Mouse (Mus musculus) adrenal gland, adult 8-10 months (tissue): ENCODE results near the gene Llcfc1. TPM values are rescaled to one million over a fixed set of nuclear protein-coding genes. Genes with fewer than 3 reads are reported as not detected.

Source experiments
- DNase-seq: peaks from one replicate; pipeline ENCODE4 v3.0.0; 2022
- total RNA-seq, 4 experiments: library from RNA; stranded (reverse); gene quantifications; 2 replicates each; pipeline ENCODE4 v1.2.4; 2022

Llcfc1 gene
- total RNA-seq, 4 experiments from 2014 or later, result not detected

DNA sequence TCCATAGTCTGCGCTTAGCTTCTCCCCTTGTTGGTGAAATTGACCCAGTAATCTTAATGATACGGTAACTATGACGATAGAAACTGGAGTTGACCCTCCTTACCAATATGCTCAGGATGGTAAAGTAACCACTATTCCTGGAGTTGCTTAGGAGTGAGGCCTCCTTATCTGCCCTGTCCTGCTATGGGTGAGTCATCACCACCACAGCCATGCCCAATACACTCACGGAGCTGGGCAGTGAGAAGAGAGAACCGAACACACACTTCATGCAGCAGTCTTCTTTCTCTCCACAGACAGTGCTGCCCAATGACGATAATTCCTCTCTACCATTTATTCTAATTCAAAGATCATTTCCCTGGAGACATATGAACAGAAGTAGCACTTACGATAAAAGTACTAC is 22.0 kb downstream of the Llcfc1 start:
- no peak for DNase-seq

DNA sequence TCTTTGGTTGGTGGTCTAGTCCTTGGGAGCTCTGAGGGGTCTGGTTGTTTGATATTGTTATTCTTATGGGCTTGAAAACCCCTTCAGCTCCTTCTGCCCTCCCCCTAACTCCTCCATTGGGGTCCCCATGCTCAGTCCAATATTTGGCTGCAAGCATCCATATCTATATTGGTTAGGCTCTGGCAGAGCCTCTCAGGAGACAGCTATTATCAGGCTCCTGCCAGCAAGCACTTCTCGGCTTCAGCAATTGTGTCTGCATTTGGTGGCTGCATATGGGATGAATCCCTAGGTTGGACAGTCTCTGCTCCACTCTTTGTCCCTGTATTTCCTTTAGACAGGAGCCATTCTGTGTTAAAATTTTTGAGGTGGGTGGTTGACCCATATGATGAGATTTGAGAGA is 26.1 kb downstream of the Llcfc1 start:
- no peak for DNase-seq

DNA sequence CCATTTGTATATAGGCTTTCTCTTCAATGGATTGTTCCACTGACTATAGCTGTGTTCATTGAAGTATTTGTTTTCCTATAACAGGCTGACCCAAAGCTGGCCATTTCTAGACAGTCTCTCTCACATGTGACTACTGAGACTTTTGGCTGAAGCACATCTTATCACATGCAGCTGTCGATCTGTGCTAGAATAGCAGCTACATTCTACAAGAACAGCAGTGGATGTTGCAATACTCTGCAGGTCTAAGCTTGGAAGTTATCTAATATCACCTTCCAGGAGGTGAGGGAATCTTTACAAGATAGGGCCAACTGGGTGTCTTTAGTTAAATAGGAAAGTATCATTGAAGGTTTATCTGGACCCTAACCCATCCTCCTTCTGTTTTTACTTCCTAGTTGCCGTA is 37.2 kb downstream of the Llcfc1 start:
- DNase-seq, result no peak

DNA sequence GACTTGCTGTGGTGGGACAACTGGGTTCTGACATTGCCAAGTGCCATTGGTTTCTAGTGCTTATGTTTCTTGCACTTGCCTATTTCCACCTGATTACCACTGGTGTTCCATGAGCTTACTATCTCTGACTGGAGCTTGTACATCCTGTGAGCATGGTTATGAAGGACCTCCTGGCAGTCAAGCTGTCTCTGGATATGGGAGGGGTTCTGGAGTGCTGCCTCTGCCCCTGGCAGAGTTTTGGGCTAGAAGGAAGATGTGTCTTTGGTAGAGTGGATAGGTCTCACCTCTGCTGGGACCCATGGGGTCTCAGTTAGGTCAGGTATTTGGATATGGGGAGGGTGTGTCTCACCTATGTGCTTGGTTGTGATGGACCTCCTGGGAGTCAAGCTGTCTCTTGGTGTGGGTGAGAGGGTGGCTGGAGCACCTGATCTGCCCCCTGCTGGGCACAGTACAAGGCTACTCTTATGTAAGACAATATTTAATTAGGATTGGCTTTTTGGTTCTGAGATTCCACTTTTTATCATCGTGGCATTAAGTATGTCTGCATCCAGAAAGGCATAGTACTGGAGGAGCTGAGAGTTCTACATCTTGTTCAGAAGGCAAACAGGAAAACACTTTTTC is 43.9 kb downstream of the Llcfc1 start:
- no peak for DNase-seq

DNA sequence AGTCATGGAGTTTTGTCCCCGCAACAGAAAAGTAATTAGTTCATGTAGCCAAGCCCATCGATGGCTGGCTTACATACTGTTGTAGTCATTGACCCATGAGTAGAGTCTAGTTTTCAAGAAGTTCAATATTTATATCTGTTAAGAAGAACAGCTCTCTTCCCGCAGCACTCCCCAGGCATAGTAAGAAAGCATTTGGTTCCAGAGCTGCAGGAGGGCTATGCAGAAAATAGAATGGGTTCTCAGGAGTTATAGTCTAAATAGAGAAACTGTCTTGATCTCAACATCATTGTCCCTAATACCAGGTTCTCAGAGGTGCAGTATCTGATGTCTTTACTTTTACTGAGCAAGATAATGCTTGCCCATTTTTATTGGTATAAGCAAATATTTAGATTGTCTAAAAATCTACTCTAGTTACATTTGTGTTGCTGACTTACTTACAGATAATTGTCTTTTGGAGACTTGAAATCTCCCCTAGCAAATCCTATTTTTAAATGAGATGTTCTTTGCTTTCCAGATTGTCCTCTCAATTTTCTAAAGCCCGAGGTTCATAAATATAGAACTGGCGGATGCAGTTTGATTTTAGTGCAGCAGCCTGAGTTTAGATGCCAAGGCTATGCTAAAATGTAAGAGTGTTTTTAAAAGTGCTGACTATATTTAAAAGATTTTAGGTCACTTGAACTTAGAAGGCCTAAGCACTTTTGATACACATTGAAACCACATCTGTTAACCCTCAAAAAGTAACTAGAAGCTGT is 50.7 kb downstream of the Llcfc1 start:
- no peak for DNase-seq

Other genes starting within 250 kb of the Llcfc1 start
- not detected for gene Gm10334, start 238.3 kb upstream of the Llcfc1 start, total RNA-seq
- not detected for gene Prss1, start 225.5 kb upstream of the Llcfc1 start, total RNA-seq
- not detected for gene Prss2, start 162.6 kb upstream of the Llcfc1 start, total RNA-seq
- gene Ephb6, start 78.9 kb upstream of the Llcfc1 start, total RNA-seq, result 10 to 100 TPM in 2 of 4 experiments, 1 to 10 TPM in 2; 7.0 to 13.7 (median 11.0) TPM
- under 1 TPM in 1 of 4 experiments, not detected in 3; 0.11 TPM for gene Trpv6, start 48.0 kb upstream of the Llcfc1 start, total RNA-seq
- not detected for gene Trpv5, start 3.7 kb upstream of the Llcfc1 start, total RNA-seq
- not detected for gene Kel, start 19.9 kb downstream of the Llcfc1 start, total RNA-seq
- not detected for gene Olfr459, start 90.7 kb downstream of the Llcfc1 start, total RNA-seq
- not detected for gene Pip, start 163.1 kb downstream of the Llcfc1 start, total RNA-seq
- not detected for gene Sval2, start 168.6 kb downstream of the Llcfc1 start, total RNA-seq